8 mouse cellular contexts compared by ENCODE assay signal in genomic region chr2:154942546-154942945, GRCm38 (mm10). TPM values are rescaled to one million over a fixed set of nuclear protein-coding genes. Genes with fewer than 3 reads are reported as not detected.
DNase-seq lines count a peak whose midpoint lies in the region; ATAC-seq and TF ChIP-seq lines count a peak whose summit lies in the region.

No protein-coding gene starts in this region.

- WGBS in forebrain, embryonic 10.5 days, result 36% methylated on average over 11 of the region's 11 CpGs
- WGBS in forebrain, embryonic 16.5 days, result 33% methylated on average over 11 of the region's 11 CpGs
- 54% methylated on average over 11 of the region's 11 CpGs for WGBS in lung, embryonic 15.5 days
- WGBS in embryonic facial prominence, embryonic 15.5 days, result 22% methylated on average over 11 of the region's 11 CpGs

- no peak overlapping the region for H3ac ChIP-seq in myocyte (ENCODE audit: control insufficient read depth, insufficient read length)

- ATAC-seq in forebrain, embryonic 16.5 days, result no peak
- ATAC-seq in lung, embryonic 15.5 days (ENCODE audit: borderline replicate concordance, extremely low read depth, low FRiP score, low TSS enrichment), result no peak
- ATAC-seq in embryonic facial prominence, embryonic 15.5 days (ENCODE audit: insufficient number of reproducible peaks, low FRiP score, low TSS enrichment, low read depth), result peak; percentile 43; the same call in 1 of the 2 replicates
- ATAC-seq in cerebellum, adult (ENCODE audit: insufficient number of reproducible peaks, low FRiP score, low TSS enrichment), result no peak

- DNase-seq in forebrain, embryonic 10.5 days (ENCODE audit: extremely low spot score, low spot score), result no peak
- no peak for DNase-seq in lung, postnatal 14 days
- DNase-seq in thymus, postnatal 36 days, result no peak

- H3K9ac ChIP-seq in forebrain, embryonic 16.5 days (replicated peaks; ENCODE audit: low read depth, low read length), result no peak overlapping the region
- H3K9ac ChIP-seq in lung, embryonic 15.5 days, result no peak overlapping the region
- H3K9ac ChIP-seq in embryonic facial prominence, embryonic 15.5 days, result no peak overlapping the region

- peaks cover 25% of the 10 kb centered on the region for H3K4me1 ChIP-seq in forebrain, embryonic 10.5 days
- H3K4me1 ChIP-seq in forebrain, embryonic 16.5 days (replicated peaks; ENCODE audit: control insufficient read depth, insufficient read depth, low read length), result peaks cover 4% of the 10 kb centered on the region; the same call in 1 of the 2 replicates
- 0 out of 2 replicates have a peak, but pooled peaks cover 6% of the 10 kb centered on the region for H3K4me1 ChIP-seq in lung, embryonic 15.5 days
- peaks cover 15% of the 10 kb centered on the region for H3K4me1 ChIP-seq in embryonic facial prominence, embryonic 15.5 days

- H3K36me3 ChIP-seq in forebrain, embryonic 10.5 days (replicated peaks), result no peaks in the 10 kb centered on the region
- H3K36me3 ChIP-seq in forebrain, embryonic 16.5 days (ENCODE audit: control insufficient read depth, insufficient read depth), result no peaks in the 10 kb centered on the region
- H3K36me3 ChIP-seq in lung, embryonic 15.5 days, result no peaks in the 10 kb centered on the region
- H3K36me3 ChIP-seq in embryonic facial prominence, embryonic 15.5 days, result no peaks in the 10 kb centered on the region
- H3K36me3 ChIP-seq in myocyte (ENCODE audit: control insufficient read depth, insufficient read depth), result no peaks in the 10 kb centered on the region

- H3K27me3 ChIP-seq in forebrain, embryonic 10.5 days (ENCODE audit: poor library complexity, severe bottlenecking), result peaks cover 19% of the 10 kb centered on the region
- no peaks in the 10 kb centered on the region for H3K27me3 ChIP-seq in forebrain, embryonic 16.5 days (replicated peaks; ENCODE audit: control insufficient read depth, insufficient read depth, low read length)
- no peaks in the 10 kb centered on the region for H3K27me3 ChIP-seq in lung, embryonic 15.5 days
- no peaks in the 10 kb centered on the region for H3K27me3 ChIP-seq in embryonic facial prominence, embryonic 15.5 days
- H3K27me3 ChIP-seq in myocyte (ENCODE audit: control insufficient read depth, insufficient read depth, insufficient read length), result peaks cover 2% of the 10 kb centered on the region

- H3K9me3 ChIP-seq in forebrain, embryonic 10.5 days, result no peaks in the 10 kb centered on the region
- H3K9me3 ChIP-seq in forebrain, embryonic 16.5 days (ENCODE audit: control insufficient read depth, low read length), result no peaks in the 10 kb centered on the region
- H3K9me3 ChIP-seq in lung, embryonic 15.5 days, result no peaks in the 10 kb centered on the region
- H3K9me3 ChIP-seq in embryonic facial prominence, embryonic 15.5 days (replicated peaks), result no peaks in the 10 kb centered on the region

- H3K79me2 ChIP-seq in myocyte (ENCODE audit: control insufficient read depth, insufficient read depth), result no peaks in the 10 kb centered on the region

- H3K4me3 ChIP-seq in forebrain, embryonic 10.5 days, result no peak overlapping the region
- no peak overlapping the region for H3K4me3 ChIP-seq in forebrain, embryonic 16.5 days (replicated peaks; ENCODE audit: low read length)
- no peak overlapping the region for H3K4me3 ChIP-seq in lung, embryonic 15.5 days
- peak overlapping the region; percentile 30 for H3K4me3 ChIP-seq in embryonic facial prominence, embryonic 15.5 days (replicated peaks)
- H3K4me3 ChIP-seq in myocyte, result no peak overlapping the region

- TF ChIP-seq POLR2A in myocyte (IDR thresholded peaks at IDR 0.05; ENCODE audit: insufficient read length, low read depth), result no peak

- no peak overlapping the region; the same call in 1 of the 2 replicates for H3K4me2 ChIP-seq in forebrain, embryonic 16.5 days (ENCODE audit: low read length)
- H3K4me2 ChIP-seq in lung, embryonic 15.5 days, result peak overlapping the region; percentile 40; the same call in 1 of the 2 replicates
- H3K4me2 ChIP-seq in embryonic facial prominence, embryonic 15.5 days (replicated peaks), result peak overlapping the region; percentile 43
- peak overlapping the region; percentile 69 for H3K4me2 ChIP-seq in myocyte (ENCODE audit: low read depth)

- H3K27ac ChIP-seq in forebrain, embryonic 10.5 days, result peak overlapping the region; percentile 35; the same call in 1 of the 2 replicates
- H3K27ac ChIP-seq in forebrain, embryonic 16.5 days (ENCODE audit: low read length), result no peak overlapping the region
- H3K27ac ChIP-seq in lung, embryonic 15.5 days, result no peak overlapping the region
- peak overlapping the region; percentile 44; the same call in 1 of the 2 replicates for H3K27ac ChIP-seq in embryonic facial prominence, embryonic 15.5 days (replicated peaks)

TF ChIP-seq in myocyte, 11 proteins besides CTCF, POLR2A, EP300 and RAD21:
- TF ChIP-seq POLR2AphosphoS2 (IDR thresholded peaks at IDR 0.05; ENCODE audit: insufficient read length, low read depth), result no peak
- TF ChIP-seq TCF12 (IDR thresholded peaks at IDR 0.05; ENCODE audit: insufficient read depth, poor library complexity, severe bottlenecking), result no peak
- no peak for TF ChIP-seq TCF3 (IDR thresholded peaks at IDR 0.05; ENCODE audit: insufficient read length, low read depth)
- TF ChIP-seq SRF (IDR thresholded peaks at IDR 0.05; ENCODE audit: control insufficient read depth, insufficient read length, low read depth), result no peak
- no peak for TF ChIP-seq CEBPB (IDR thresholded peaks at IDR 0.05; ENCODE audit: insufficient read depth, poor library complexity, severe bottlenecking)
- TF ChIP-seq MYOD1 (IDR thresholded peaks at IDR 0.05; ENCODE audit: control insufficient read depth in 1 of 3, insufficient read length in 2 of 3, low read depth in 2 of 3), result no peak
- TF ChIP-seq USF1 (IDR thresholded peaks at IDR 0.05; ENCODE audit: low read depth), result no peak
- TF ChIP-seq REST (IDR thresholded peaks at IDR 0.05; ENCODE audit: insufficient read depth, insufficient read length), result no peak
- TF ChIP-seq E2F4 (IDR thresholded peaks at IDR 0.05; ENCODE audit: insufficient read depth), result no peak
- TF ChIP-seq MYOG (IDR thresholded peaks at IDR 0.05; ENCODE audit: control insufficient read depth in 1 of 3, insufficient read depth in 1 of 3, insufficient read length in 2 of 3, low read depth in 2 of 3), result no peak
- no peak for TF ChIP-seq MAX (IDR thresholded peaks at IDR 0.05; ENCODE audit: low read depth)

RNA-seq across cellular contexts. Expression of gene Eif2s2, which starts 49.8 kb away (rescaled TPM):
- 118 and 132 TPM in 2 replicates for polyA plus RNA-seq in forebrain, embryonic 10.5 days (2016; fragmentation: Nextera tagmentation; extraction: Ambion mirVana)
- polyA plus RNA-seq in forebrain, embryonic 16.5 days (2015; fragmentation: Nextera tagmentation; extraction: Ambion mirVana), result 66.2 and 66.8 TPM in 2 replicates
- 77.2 and 81.4 TPM in 2 replicates for polyA plus RNA-seq in lung, embryonic 15.5 days (2015; fragmentation: Nextera tagmentation; extraction: Ambion mirVana)
- 96.8 and 103 TPM in 2 replicates for polyA plus RNA-seq in embryonic facial prominence, embryonic 15.5 days (2015; fragmentation: Nextera tagmentation; extraction: Ambion mirVana)
- 143 TPM for polyA plus RNA-seq in myocyte (2012; fragmentation: generic; extraction: Trizol)

Comparison
In these comparisons a context has a peak if more than half of its experiments do, and no peak if none do; other contexts are left out.
1. H3K27ac ChIP-seq: peak in forebrain, embryonic 10.5 days (single experiment) and embryonic facial prominence, embryonic 15.5 days (single experiment); none in forebrain, embryonic 16.5 days (single experiment) and lung, embryonic 15.5 days (single experiment).